Mouse (Mus musculus): Measurements from ENCODE around the gene Ar.

DNA sequence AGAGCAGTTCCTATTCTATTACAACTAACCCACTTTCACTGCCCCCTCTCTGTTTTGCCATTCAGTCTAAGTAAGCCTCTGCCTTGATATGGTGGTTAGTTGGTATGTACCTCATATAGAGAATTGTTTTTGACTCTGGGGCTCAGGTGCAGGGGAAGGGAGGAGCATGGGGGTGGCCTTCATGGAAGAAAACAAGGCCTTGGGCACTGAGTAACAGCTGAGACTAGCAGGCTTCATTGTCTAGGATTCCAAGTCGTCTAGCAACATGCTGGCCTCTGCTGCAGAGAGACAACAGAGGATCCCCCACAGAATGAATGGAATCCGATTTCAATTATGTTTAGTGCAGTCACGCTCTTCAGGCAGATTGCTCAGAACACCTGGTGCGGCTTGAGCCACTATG, 152.1 kb downstream of the Ar start:
- TF ChIP-seq CTCF (IDR thresholded peaks at IDR 0.05; ENCODE audit: extremely low read depth, insufficient read depth, low read length) (no peak), POLR2A (IDR thresholded peaks at IDR 0.05; ENCODE audit: extremely low read depth, insufficient read depth, low read length) (no peak)
